Mouse (Mus musculus) left cerebral cortex, adult 8-10 months (tissue): ENCODE results near the gene Fgfr2. TPM values are rescaled to one million over a fixed set of nuclear protein-coding genes. Genes with fewer than 3 reads are reported as not detected.

ENCODE experiments used
- DNase-seq, 2 experiments: peaks; one replicate each; pipeline ENCODE4 v3.0.0; 2022; ENCODE audit warnings: low spot score in 2 of 2
- total RNA-seq, 4 experiments: library from RNA; stranded (reverse); gene quantifications; 2 replicates each; pipeline ENCODE4 v1.2.4; 2022

Fgfr2 gene
- total RNA-seq, 4 experiments from 2014 or later, result 50.6 to 73.1 (median 64.8) TPM

- no peak for DNase-seq
Observed at GRCm38 (mm10) chr7:132626174-132626573, 497.0 kb downstream of the Fgfr2 start.

- DNase-seq, result no peak
Observed at GRCm38 (mm10) chr7:132624161-132624560, 499.0 kb downstream of the Fgfr2 start.

GRCm38 (mm10) chr7:132619975-132620918, 502.9 kb downstream of the Fgfr2 start:
- DNase-seq, result no peak

- DNase-seq, result no peak
Observed at GRCm38 (mm10) chr7:132619549-132619948, 503.6 kb downstream of the Fgfr2 start.

GRCm38 (mm10) chr7:132617021-132617564, 506.1 kb downstream of the Fgfr2 start:
- DNase-seq, result no peak

- DNase-seq, result no peak
Observed at GRCm38 (mm10) chr7:132616391-132616790, 506.8 kb downstream of the Fgfr2 start.

- no peak for DNase-seq
Observed at GRCm38 (mm10) chr7:132615346-132615745, 507.8 kb downstream of the Fgfr2 start.

GRCm38 (mm10) chr7:132611530-132611929, 511.6 kb downstream of the Fgfr2 start:
- no peak for DNase-seq

- DNase-seq, result peak; percentile 61 to 67
Observed at GRCm38 (mm10) chr7:132610468-132611318, 512.5 kb downstream of the Fgfr2 start, which contains the start of gene Lhpp. Gene Lhpp, plus strand, starts transcription at chr7:132610638.

GRCm38 (mm10) chr7:132608316-132609020, 514.7 kb downstream of the Fgfr2 start:
- no peak for DNase-seq

GRCm38 (mm10) chr7:132605689-132606088, 517.5 kb downstream of the Fgfr2 start:
- DNase-seq, result no peak

- DNase-seq, result no peak
Observed at GRCm38 (mm10) chr7:132604720-132605119, 518.4 kb downstream of the Fgfr2 start.

- no peak for DNase-seq
Observed at GRCm38 (mm10) chr7:132600926-132601325, 522.2 kb downstream of the Fgfr2 start.

- no peak for DNase-seq
Observed at GRCm38 (mm10) chr7:132600026-132600425, 523.1 kb downstream of the Fgfr2 start.

GRCm38 (mm10) chr7:132599071-132599975, 523.8 kb downstream of the Fgfr2 start, which contains the start of gene Nkx1-2:
Gene Nkx1-2, minus strand, starts transcription at chr7:132599637.
- no peak for DNase-seq

GRCm38 (mm10) chr7:132597251-132598041, 525.7 kb downstream of the Fgfr2 start:
- DNase-seq, result no peak

GRCm38 (mm10) chr7:132596557-132597250, 526.4 kb downstream of the Fgfr2 start:
- DNase-seq, result no peak

- DNase-seq, result no peak
Observed at GRCm38 (mm10) chr7:132595787-132596186, 527.4 kb downstream of the Fgfr2 start.
